Mouse (Mus musculus) limb, embryonic 10.5 days (tissue): ENCODE results near the gene Gm10188. TPM values are rescaled to one million over a fixed set of nuclear protein-coding genes. Genes with fewer than 3 reads are reported as not detected.

ENCODE experiments used
- DNase-seq: peaks from one replicate; pipeline ENCODE4 v3.0.0-alpha.2; 2017; ENCODE audit warnings: low spot score
- H3K27ac ChIP-seq: fragments of 300-500 bp; sonication (generic); 2 replicates; pipeline ENCODE4 v1.5.1; 2016; ENCODE audit warnings: mild to moderate bottlenecking
- H3K27me3 ChIP-seq: fragments of 300-500 bp; sonication (generic); 2 replicates; pipeline ENCODE4 v1.6.1; 2016; ENCODE audit warnings: low read depth, mild to moderate bottlenecking; ENCODE audit not compliant: poor library complexity, severe bottlenecking
- H3K36me3 ChIP-seq: fragments of 300-500 bp; sonication (generic); 2 replicates; pipeline ENCODE4 v1.6.1; 2016; ENCODE audit warnings: mild to moderate bottlenecking, moderate library complexity
- H3K4me1 ChIP-seq: fragments of 300-500 bp; sonication (generic); 2 replicates; pipeline ENCODE4 v1.6.1; 2016
- H3K4me3 ChIP-seq: fragments of 300-500 bp; sonication (generic); 2 replicates; pipeline ENCODE4 v1.5.1; 2016; ENCODE audit warnings: mild to moderate bottlenecking, moderate library complexity
- H3K9me3 ChIP-seq: fragments of 300-500 bp; sonication (generic); replicated peaks from 2 replicates; pipeline ENCODE4 v1.6.1; 2016; ENCODE audit warnings: mild to moderate bottlenecking
- WGBS: fragments of 180-500 bp; shearing (Covaris S2); methylation state at CpG from one replicate; pipeline ENCODE4 v1.1.7; 2016; 5-methylcytosine and 5-hydroxymethylcytosine counted together
- microRNA counts: library from miRNA; unstranded; fragments of <30 nt; microRNA quantifications from one replicate; lab custom pipeline; 2017
- microRNA-seq: library from miRNA; unstranded; fragments of <30 nt; microRNA quantifications from one replicate; pipeline ENCODE4, GENCODE M21; 2017
- polyA plus RNA-seq: library from polyadenylated mRNA; unstranded; fragments of >200 nt; fragmentation: Nextera tagmentation; extraction: Ambion mirVana; gene quantifications from 2 replicates; pipeline ENCODE4 v1.2.1, GENCODE M21; 2016

The Gm10188 gene
- polyA plus RNA-seq, 1 experiment from 2014 or later: not detected

DNA sequence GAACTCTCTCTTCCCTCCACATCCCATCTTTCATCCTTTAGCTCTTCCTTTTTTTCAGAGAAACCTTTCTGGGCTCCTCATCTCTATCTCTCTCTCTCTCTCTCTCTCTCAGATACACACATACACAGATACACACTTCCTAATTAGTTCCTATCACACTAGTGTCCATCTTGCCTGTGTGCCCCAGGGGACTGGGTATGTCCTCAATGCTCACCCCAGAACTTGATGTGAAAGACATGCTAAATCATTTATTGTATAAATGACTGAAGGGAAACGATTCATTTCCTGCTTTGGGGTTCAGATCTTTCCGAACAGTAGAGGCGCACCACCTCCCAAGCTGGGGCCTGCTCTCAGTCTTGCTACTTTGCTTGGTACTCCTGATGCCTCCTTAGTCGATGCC, 40.3 kb downstream of the Gm10188 start:
- H3K27me3 ChIP-seq: peaks cover 73% of the 10 kb centered on the region
- H3K4me1 ChIP-seq: peaks cover 54% of the 10 kb centered on the region
- no peak overlapping the region for H3K4me3 ChIP-seq
- 62% methylated on average over 4 of the region's 4 CpGs for WGBS
- no peaks in the 10 kb centered on the region for H3K36me3 ChIP-seq
- no peak for DNase-seq
- no peaks in the 10 kb centered on the region for H3K9me3 ChIP-seq
- H3K27ac ChIP-seq: no peak overlapping the region

DNA sequence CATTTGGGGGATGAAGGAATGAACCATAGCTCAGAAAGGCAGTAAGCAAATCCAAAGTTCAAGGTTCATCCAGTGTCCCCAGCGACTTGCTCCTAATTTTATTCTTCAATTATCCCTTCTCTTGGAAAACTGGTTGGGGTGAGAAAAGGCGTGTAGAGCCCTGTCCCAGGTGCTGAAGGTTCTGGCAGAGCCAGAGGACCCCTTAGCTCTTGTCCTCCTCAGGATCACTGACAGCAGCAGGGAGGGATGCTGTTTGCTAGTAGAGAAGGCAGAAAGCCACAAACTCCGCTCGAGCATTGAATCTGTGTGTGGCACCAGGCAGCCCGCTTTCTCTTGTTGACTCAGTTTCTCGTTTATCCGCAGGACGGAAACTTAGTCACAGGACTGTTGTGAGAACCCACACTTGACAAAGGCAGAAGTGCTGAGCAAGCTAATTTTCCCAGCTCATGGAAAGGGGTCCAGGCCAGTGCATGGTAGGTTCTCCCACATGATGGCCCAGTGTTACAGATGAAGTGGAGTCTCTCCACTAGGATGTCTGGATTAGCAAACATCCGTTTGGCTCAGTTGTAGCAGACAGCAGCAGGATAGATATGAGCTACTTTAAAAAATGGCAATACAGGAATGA, 41.0 kb downstream of the Gm10188 start:
- Histone ChIP-seq H3K4me1 (peaks cover 52% of the 10 kb centered on the region), H3K27ac (no peak overlapping the region), H3K27me3 (peaks cover 66% of the 10 kb centered on the region), H3K36me3 (no peaks in the 10 kb centered on the region), H3K4me3 (no peak overlapping the region), H3K9me3 (no peaks in the 10 kb centered on the region)
- DNase-seq: peak; percentile 32
- WGBS: 36% methylated on average over 9 of the region's 9 CpGs

DNA sequence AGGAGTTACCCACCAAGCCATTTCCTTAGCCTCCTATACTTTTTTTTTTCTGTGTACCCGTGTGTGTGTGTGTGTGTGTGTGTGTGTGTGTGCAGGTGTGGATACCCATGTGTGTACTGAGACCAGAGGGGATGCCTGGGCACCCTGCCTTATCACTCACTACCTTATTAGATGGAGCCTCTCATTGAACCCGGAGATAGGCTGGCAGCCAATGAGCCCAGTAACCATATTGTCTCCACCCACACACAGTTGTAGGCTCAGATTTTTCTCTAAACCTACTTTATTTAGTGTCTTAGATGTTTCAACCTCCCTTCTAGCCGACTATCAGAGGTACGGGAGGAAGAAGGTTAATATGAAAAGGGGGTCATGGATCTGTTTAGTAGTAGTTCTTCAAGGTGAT, 43.3 kb downstream of the Gm10188 start:
- Histone ChIP-seq H3K36me3 (no peaks in the 10 kb centered on the region), H3K27me3 (peaks cover 43% of the 10 kb centered on the region), H3K4me3 (no peak overlapping the region), H3K27ac (no peak overlapping the region), H3K4me1 (peaks cover 46% of the 10 kb centered on the region), H3K9me3 (no peaks in the 10 kb centered on the region)
- 92% methylated on average over 4 of the region's 4 CpGs for WGBS
- no peak for DNase-seq

MicroRNAs encoded within 50 kb of the gene (microRNA counts, 519-probe panel; counts per million panel counts)
- microRNA mmu-miR-135b (lab: Ali Mortazavi, UCI): 3,182 counts per million, percentile 75 among the panel's probes with 10 or more counts

Small RNAs within 50 kb of the gene (microRNA-seq; reads per million reads assigned to microRNA genes)
- gene Mir135b: 805 reads per million, percentile 71 among the genes with 10 or more reads in this experiment

Other genes starting within 250 kb of the Gm10188 start
- gene Elk4, start 222.2 kb downstream of the Gm10188 start, polyA plus RNA-seq: 10.6 and 15.2 TPM in 2 replicates
- 9.5 and 13.4 TPM in 2 replicates for gene Mfsd4a, start 161.7 kb downstream of the Gm10188 start, polyA plus RNA-seq
- gene Cdk18, start 90.1 kb downstream of the Gm10188 start, polyA plus RNA-seq: 3.7 TPM in 2 replicates
- gene Lemd1, start 38.3 kb downstream of the Gm10188 start, polyA plus RNA-seq: 1.3 and 1.7 TPM in 2 replicates
- gene AC124108.1, start 38.3 kb downstream of the Gm10188 start, polyA plus RNA-seq: 0.64 and 0.65 TPM in 2 replicates
- gene Klhdc8a, start 68.9 kb upstream of the Gm10188 start, polyA plus RNA-seq: not detected in 2 replicates
- gene Nuak2, start 86.4 kb upstream of the Gm10188 start, polyA plus RNA-seq: 0.84 and 0.92 TPM in 2 replicates
- 7.6 and 8.0 TPM in 2 replicates for gene Tmcc2, start 161.5 kb upstream of the Gm10188 start, polyA plus RNA-seq
- gene Dstyk, start 187.8 kb upstream of the Gm10188 start, polyA plus RNA-seq: 13.3 and 15.9 TPM in 2 replicates
- gene Rbbp5, start 247.6 kb upstream of the Gm10188 start, polyA plus RNA-seq: 59.4 and 66.8 TPM in 2 replicates